ENCODE assay signal across 25 mouse cellular contexts in genomic region chr17:5196508-5196907, GRCm38 (mm10).
DNase-seq lines count a peak whose midpoint lies in the region; ATAC-seq and TF ChIP-seq lines count a peak whose summit lies in the region.
"Had no signal": no experiment of that assay in that cellular context is flagged by ENCODE, and none has a peak within 500 bp of the region (broad histone marks: within the 10 kb centered on the region; RNA-seq: fewer than 3 reads in every experiment).

No protein-coding gene starts in this region.

- H3K36me3 ChIP-seq in CH12.LX (replicated peaks in 1 of 2; ENCODE audit: control insufficient read depth in 1 of 2, insufficient read depth in 1 of 2, low read length in 1 of 2) (peaks cover 0 to 23% of the 10 kb centered on the region in 2 experiments), MEL (ENCODE audit: control insufficient read depth in 1 of 2, insufficient read depth in 2 of 2, low read length in 2 of 2) (peaks cover 0 to 35% of the 10 kb centered on the region in 2 experiments; a peak in 2 of 4 replicates)
- no peaks in the 10 kb centered on the region for H3K36me3 ChIP-seq in liver, embryonic 12.5 days
- H3K36me3 ChIP-seq in liver, embryonic 15.5 days (replicated peaks), result no peaks in the 10 kb centered on the region
- no peaks in the 10 kb centered on the region for H3K36me3 ChIP-seq in heart, embryonic 12.5 days
- H3K36me3 ChIP-seq: embryonic facial prominence, embryonic 10.5 days; embryonic facial prominence, embryonic 13.5 days; forebrain, embryonic 10.5 days; heart, embryonic 10.5 days; hindbrain, embryonic 12.5 days had no signal

- no peak overlapping the region for H3K4me2 ChIP-seq in CH12.LX (ENCODE audit: insufficient read depth, low read depth, poor library complexity, severe bottlenecking)
- H3K4me2 ChIP-seq in liver, embryonic 12.5 days, result no peak overlapping the region
- no peak overlapping the region for H3K4me2 ChIP-seq in liver, embryonic 15.5 days
- no peak overlapping the region for H3K4me2 ChIP-seq in heart, embryonic 12.5 days
- H3K4me2 ChIP-seq: embryonic facial prominence, embryonic 13.5 days; forebrain, embryonic 13.5 days; hindbrain, embryonic 12.5 days had no signal

- TF ChIP-seq POLR2A in CH12.LX (IDR thresholded peaks at IDR 0.05; ENCODE audit: low read depth, low read length) (no peak), MEL (IDR thresholded peaks at IDR 0.05; ENCODE audit: control insufficient read depth in 1 of 2, insufficient read depth in 1 of 2, low read depth in 1 of 2, low read length in 2 of 2, poor library complexity in 1 of 2) (no peak)

- DNase-seq in CH12.LX (ENCODE audit: extremely low read depth) (no peak), MEL (ENCODE audit: low read depth, low spot score) (peak; percentile 63)
- DNase-seq in spleen, postnatal 36 days (ENCODE audit: low spot score in 2 of 2), result no peak
- DNase-seq in cerebellum, postnatal 14 days, result no peak
- no peak for DNase-seq in ovary, postnatal 14 days (ENCODE audit: low spot score)
- DNase-seq: adrenal gland, postnatal 10 days; adrenal gland, postnatal 36 days; cerebellum, adult 11 months; cerebellum, adult 9-11 months; embryo, embryonic 11 days; gastrocnemius, postnatal 10 days; gastrocnemius, postnatal 36 days; heart, adult 2 months had no signal

- TF ChIP-seq CTCF in CH12.LX (conservative IDR thresholded peaks at IDR 0.05 in 1 of 2, IDR thresholded peaks at IDR 0.05 in 1 of 2; ENCODE audit: low read depth in 2 of 2, low read length in 2 of 2), result no peak
- TF ChIP-seq CTCF in MEL (IDR thresholded peaks at IDR 0.05 in 2 of 3, conservative IDR thresholded peaks at IDR 0.05 in 1 of 3; ENCODE audit: control insufficient read depth in 1 of 3, insufficient read depth in 1 of 3, low read depth in 2 of 3, low read length in 3 of 3, poor library complexity in 1 of 3, severe bottlenecking in 1 of 3), result no peak

- H3K79me2 ChIP-seq in CH12.LX (replicated peaks; ENCODE audit: control insufficient read depth, extremely low read depth, insufficient read depth, poor library complexity, severe bottlenecking) (no peaks in the 10 kb centered on the region), MEL (ENCODE audit: control insufficient read depth, insufficient read depth, low read length, poor library complexity) (peaks cover 2% of the 10 kb centered on the region)

- H3K4me1 ChIP-seq in CH12.LX (ENCODE audit: control insufficient read depth in 1 of 2, insufficient read depth in 2 of 2) (peaks cover 2 to 61% of the 10 kb centered on the region in 2 experiments; a peak in 3 of 4 replicates), MEL (ENCODE audit: control insufficient read depth in 1 of 2, insufficient read depth in 2 of 2, low read length in 2 of 2) (peaks cover 25 to 34% of the 10 kb centered on the region in 2 experiments)
- H3K4me1 ChIP-seq in liver, embryonic 12.5 days, result peaks cover 68% of the 10 kb centered on the region
- peaks cover 60% of the 10 kb centered on the region for H3K4me1 ChIP-seq in liver, embryonic 15.5 days (replicated peaks)
- H3K4me1 ChIP-seq in heart, embryonic 12.5 days (replicated peaks), result peaks cover 28% of the 10 kb centered on the region

- TF ChIP-seq RAD21 in CH12.LX (IDR thresholded peaks at IDR 0.05; ENCODE audit: low read depth, low read length), result no peak
- no peak for TF ChIP-seq RAD21 in MEL (IDR thresholded peaks at IDR 0.05; ENCODE audit: low read depth, low read length)

- H3K9me3 ChIP-seq in CH12.LX (replicated peaks; ENCODE audit: low read length) (no peaks in the 10 kb centered on the region), MEL (replicated peaks; ENCODE audit: insufficient read depth, low read length) (no peaks in the 10 kb centered on the region)
- H3K9me3 ChIP-seq in liver, embryonic 12.5 days (replicated peaks), result no peaks in the 10 kb centered on the region
- no peaks in the 10 kb centered on the region for H3K9me3 ChIP-seq in liver, embryonic 15.5 days (replicated peaks)
- H3K9me3 ChIP-seq in heart, embryonic 12.5 days (replicated peaks), result no peaks in the 10 kb centered on the region
- H3K9me3 ChIP-seq: embryonic facial prominence, embryonic 10.5 days; embryonic facial prominence, embryonic 13.5 days; forebrain, embryonic 10.5 days; forebrain, embryonic 13.5 days; heart, embryonic 10.5 days; hindbrain, embryonic 12.5 days had no signal

- no peak overlapping the region for H3K9ac ChIP-seq in CH12.LX (ENCODE audit: insufficient read depth, low read depth)
- H3K9ac ChIP-seq in MEL (ENCODE audit: control insufficient read depth, low read depth, low read length, poor library complexity, severe bottlenecking), result no peak overlapping the region
- H3K9ac ChIP-seq in liver, embryonic 12.5 days, result no peak overlapping the region
- H3K9ac ChIP-seq in liver, embryonic 15.5 days, result no peak overlapping the region
- H3K9ac ChIP-seq in heart, embryonic 12.5 days, result no peak overlapping the region
- H3K9ac ChIP-seq: embryonic facial prominence, embryonic 13.5 days; forebrain, embryonic 13.5 days; hindbrain, embryonic 12.5 days had no signal

- WGBS in liver, embryonic 12.5 days (ENCODE audit: insufficient replicate concordance), result 29% methylated on average over 6 of the region's 6 CpGs
- WGBS in liver, embryonic 15.5 days (ENCODE audit: insufficient replicate concordance), result 26% methylated on average over 6 of the region's 6 CpGs
- 59% methylated on average over 6 of the region's 6 CpGs for WGBS in heart, embryonic 12.5 days

- dilution Hi-C loops in CH12.LX (cut with MboI; ENCODE audit: extremely low pct_ligation_motif_present, extremely low pct_unique_long_range_greater_than_20kb, low sequenced_read_pairs), result no loop called here

- H3K4me3 ChIP-seq in CH12.LX (replicated peaks in 1 of 3; ENCODE audit: low read depth in 2 of 3, low read length in 2 of 3, poor library complexity in 1 of 3) (peak overlapping the region in 2 of 3 experiments; percentile 44 to 54), MEL (ENCODE audit: control insufficient read depth in 1 of 2, insufficient read depth in 1 of 2, low read depth in 2 of 2, low read length in 2 of 2) (no peak overlapping the region; a peak in 1 of 4 replicates)
- no peak overlapping the region for H3K4me3 ChIP-seq in liver, embryonic 12.5 days
- H3K4me3 ChIP-seq in liver, embryonic 15.5 days (replicated peaks), result no peak overlapping the region
- H3K4me3 ChIP-seq in heart, embryonic 12.5 days, result no peak overlapping the region
- H3K4me3 ChIP-seq: embryonic facial prominence, embryonic 10.5 days; embryonic facial prominence, embryonic 13.5 days; forebrain, embryonic 10.5 days; forebrain, embryonic 13.5 days; heart, adult 2 months; heart, embryonic 10.5 days; hindbrain, embryonic 12.5 days had no signal

- TF ChIP-seq EP300 in CH12.LX (IDR thresholded peaks at IDR 0.05; ENCODE audit: low read length), result no peak
- peak; percentile 37 to 63; a peak in 2 of 4 replicates for TF ChIP-seq EP300 in MEL (IDR thresholded peaks at IDR 0.05; ENCODE audit: low read depth in 1 of 2, low read length in 2 of 2)

- in situ Hi-C loops in CH12.LX (cut with MboI; ENCODE audit: low pct_ligation_motif_present, low pct_unique_long_range_greater_than_20kb, low sequenced_read_pairs), result no loop called here

- ATAC-seq in liver, embryonic 12.5 days, result 0 out of 2 replicates have a peak, but pooled peaks have one; percentile 31
- ATAC-seq in liver, embryonic 15.5 days (ENCODE audit: insufficient read depth), result peak; percentile 37; the same call in 1 of the 2 replicates
- no peak for ATAC-seq in heart, embryonic 12.5 days (ENCODE audit: insufficient number of reproducible peaks, low FRiP score)
- ATAC-seq: forebrain, embryonic 13.5 days; forebrain, embryonic 16.5 days; hindbrain, embryonic 16.5 days; Patski had no signal

- H3K27ac ChIP-seq in CH12.LX (ENCODE audit: insufficient read depth, low read depth) (no peak overlapping the region), MEL (ENCODE audit: control insufficient read depth, low read depth, low read length) (0 out of 2 replicates have a peak overlapping the region, but pooled peaks have one; percentile 24)
- no peak overlapping the region for H3K27ac ChIP-seq in liver, embryonic 12.5 days
- H3K27ac ChIP-seq in liver, embryonic 15.5 days (replicated peaks), result no peak overlapping the region
- no peak overlapping the region for H3K27ac ChIP-seq in heart, embryonic 12.5 days (ENCODE audit: poor library complexity, severe bottlenecking)
- H3K27ac ChIP-seq: embryonic facial prominence, embryonic 10.5 days; forebrain, embryonic 10.5 days; forebrain, embryonic 13.5 days; heart, adult 2 months; heart, embryonic 10.5 days; hindbrain, embryonic 12.5 days had no signal

- H3K27me3 ChIP-seq in CH12.LX (replicated peaks) (no peaks in the 10 kb centered on the region), MEL (ENCODE audit: control insufficient read depth in 1 of 2, insufficient read depth in 2 of 2, low read length in 2 of 2) (no peaks in the 10 kb centered on the region)
- H3K27me3 ChIP-seq in liver, embryonic 12.5 days (replicated peaks), result no peaks in the 10 kb centered on the region
- no peaks in the 10 kb centered on the region for H3K27me3 ChIP-seq in liver, embryonic 15.5 days
- H3K27me3 ChIP-seq in heart, embryonic 12.5 days (replicated peaks), result no peaks in the 10 kb centered on the region
- H3K27me3 ChIP-seq: embryonic facial prominence, embryonic 13.5 days; forebrain, embryonic 13.5 days; hindbrain, embryonic 12.5 days; Patski had no signal

TF ChIP-seq in CH12.LX, 34 proteins besides CTCF, POLR2A, EP300 and RAD21 (continues in another document):
- TF ChIP-seq USF1 (IDR thresholded peaks at IDR 0.05; ENCODE audit: low read depth, low read length) (no peak), POLR2AphosphoS2 (IDR thresholded peaks at IDR 0.05; ENCODE audit: low read depth, low read length) (no peak), CHD2 (IDR thresholded peaks at IDR 0.05; ENCODE audit: low read length) (no peak), ZMIZ1 (IDR thresholded peaks at IDR 0.05; ENCODE audit: low read depth, low read length) (no peak), ZNF384 (IDR thresholded peaks at IDR 0.05; ENCODE audit: low read depth, low read length) (no peak), ELF1 (IDR thresholded peaks at IDR 0.05; ENCODE audit: low read depth, low read length) (no peak), MAX (IDR thresholded peaks at IDR 0.05; ENCODE audit: low read length) (no peak), TBP (conservative IDR thresholded peaks at IDR 0.05; ENCODE audit: low read depth, low read length) (no peak)

TF ChIP-seq in MEL, 35 proteins besides CTCF, POLR2A, EP300 and RAD21 (continues in another document):
- TF ChIP-seq USF1 (IDR thresholded peaks at IDR 0.05; ENCODE audit: low read depth, low read length) (no peak), MYB (IDR thresholded peaks at IDR 0.05; ENCODE audit: low read depth, low read length) (0 out of 2 replicates have a peak, but pooled peaks have one; percentile 20), RCOR1 (IDR thresholded peaks at IDR 0.05; ENCODE audit: low read depth, low read length) (0 out of 2 replicates have a peak, but pooled peaks have one; percentile 36), TCF12 (IDR thresholded peaks at IDR 0.05; ENCODE audit: low read depth, low read length) (peak; percentile 45; the same call in 1 of the 2 replicates), GATA1 (IDR thresholded peaks at IDR 0.05; ENCODE audit: low read depth, low read length) (peak; percentile 62), ZMIZ1 (IDR thresholded peaks at IDR 0.05; ENCODE audit: low read depth, low read length) (no peak), SIN3A (IDR thresholded peaks at IDR 0.05; ENCODE audit: low read length) (peak; percentile 55; the same call in 1 of the 2 replicates), ETS1 (IDR thresholded peaks at IDR 0.05; ENCODE audit: low read depth, low read length) (peak; percentile 79)

Comparison
In these comparisons a context has a peak if more than half of its experiments do, and no peak if none do; other contexts are left out.
1. H3K4me3 ChIP-seq: peak in CH12.LX (2 of 3); none in MEL (0 of 2), liver, embryonic 12.5 days (single experiment), liver, embryonic 15.5 days (single experiment) and heart, embryonic 12.5 days (single experiment).
2. Of the 35 proteins assayed by ChIP-seq in both MEL and CH12.LX: peak only in MEL: EP300, ETS1, RCOR1, SIN3A and TCF12; only in CH12.LX: none; in both: none; in neither: 30.